Mouse (Mus musculus): ENCODE results near the gene Amph.
"Not testable (repeated sequence)": the region's sequence is repeated elsewhere in the genome, so short reads cannot be mapped to it uniquely, and the experiment has no call there.

Gene Amph

GRCm38 (mm10) chr13:19025091-19025688 lies 77.2 kb downstream of the Amph start:
- ATAC-seq (ENCODE audit: low TSS enrichment) = no peak

GRCm38 (mm10) chr13:19025906-19026305 lies 77.9 kb downstream of the Amph start:
- no peak for ATAC-seq (ENCODE audit: low TSS enrichment)

DNA sequence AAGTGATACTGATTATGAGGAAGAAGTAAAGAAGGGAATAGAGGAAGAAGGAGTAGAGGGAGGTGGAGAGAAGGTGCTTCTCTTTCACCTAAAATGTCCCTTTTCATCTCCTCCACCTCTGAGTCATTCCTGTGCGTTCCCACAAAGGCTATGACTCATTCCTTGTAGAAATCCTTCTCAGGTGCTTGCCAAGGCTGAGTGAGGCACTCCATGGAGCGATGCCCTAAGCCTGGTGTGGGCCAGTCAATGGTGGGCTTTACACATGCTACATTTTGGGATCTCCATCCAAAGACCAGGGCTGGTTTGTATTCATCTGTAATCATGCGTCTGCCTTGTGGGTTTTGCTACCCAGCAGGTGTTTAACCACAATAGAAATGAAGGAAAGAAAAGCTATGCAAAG lies 78.9 kb downstream of the Amph start:
- ATAC-seq (ENCODE audit: low TSS enrichment) = peak; percentile 75

DNA sequence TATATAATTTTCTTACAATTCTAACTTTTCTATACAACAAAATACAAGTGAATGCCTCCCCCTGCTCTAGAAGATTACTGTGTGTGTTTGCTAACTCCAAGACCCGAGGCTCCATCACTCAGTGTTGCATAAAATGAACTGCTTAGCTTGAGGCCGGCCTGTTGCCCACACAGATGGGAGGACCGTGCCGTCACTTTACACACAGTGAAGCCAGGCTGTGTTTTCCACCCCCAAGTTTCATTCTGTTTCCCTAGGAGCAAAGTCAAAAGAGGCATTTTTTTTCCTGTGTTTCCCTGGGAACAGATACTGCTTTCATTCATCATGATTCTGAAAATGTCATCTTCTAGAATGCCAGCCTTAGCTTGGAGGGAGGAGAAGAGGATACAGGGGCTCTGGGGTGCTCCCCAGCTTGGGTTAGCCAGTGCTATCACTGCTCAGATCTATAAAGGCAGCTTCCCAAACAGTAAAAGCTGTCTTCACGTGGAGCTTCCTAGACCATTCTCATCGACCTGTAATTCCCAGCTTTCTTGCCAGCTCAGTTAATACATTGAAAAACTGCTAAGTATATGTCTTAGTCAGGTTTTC lies 79.9 kb downstream of the Amph start:
- ATAC-seq (ENCODE audit: low TSS enrichment) = peak; percentile 84

GRCm38 (mm10) chr13:19031916-19032688 lies 84.1 kb downstream of the Amph start:
- ATAC-seq (ENCODE audit: low TSS enrichment) = peak; percentile 13; the same call in 1 of the 2 replicates

GRCm38 (mm10) chr13:19052090-19052489 lies 104.1 kb downstream of the Amph start:
- ATAC-seq (ENCODE audit: low TSS enrichment) = peak; percentile 39; the same call in 1 of the 2 replicates

DNA sequence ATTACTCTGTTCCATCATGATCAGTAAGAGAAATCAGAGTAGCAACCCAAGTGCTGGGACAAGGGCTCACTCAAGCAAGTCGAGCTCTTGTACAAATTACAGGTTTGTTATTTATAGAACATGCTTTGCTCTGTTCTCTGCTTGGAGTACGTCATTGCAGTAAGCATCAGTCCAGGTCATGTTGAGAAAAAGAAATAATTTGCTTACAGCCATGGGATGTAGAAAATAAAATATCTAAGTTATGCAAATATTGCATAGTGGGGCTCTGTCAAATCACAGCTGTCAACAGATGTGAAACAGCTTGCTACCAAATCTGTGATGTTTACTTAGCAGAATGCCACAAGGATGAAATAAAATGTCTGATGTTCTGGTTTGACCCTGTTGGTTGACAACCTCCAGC lies 106.5 kb downstream of the Amph start:
- ATAC-seq (ENCODE audit: low TSS enrichment) = no peak

- ATAC-seq (ENCODE audit: low TSS enrichment) = no peak
Observed at GRCm38 (mm10) chr13:19072261-19072660, 124.3 kb downstream of the Amph start.

DNA sequence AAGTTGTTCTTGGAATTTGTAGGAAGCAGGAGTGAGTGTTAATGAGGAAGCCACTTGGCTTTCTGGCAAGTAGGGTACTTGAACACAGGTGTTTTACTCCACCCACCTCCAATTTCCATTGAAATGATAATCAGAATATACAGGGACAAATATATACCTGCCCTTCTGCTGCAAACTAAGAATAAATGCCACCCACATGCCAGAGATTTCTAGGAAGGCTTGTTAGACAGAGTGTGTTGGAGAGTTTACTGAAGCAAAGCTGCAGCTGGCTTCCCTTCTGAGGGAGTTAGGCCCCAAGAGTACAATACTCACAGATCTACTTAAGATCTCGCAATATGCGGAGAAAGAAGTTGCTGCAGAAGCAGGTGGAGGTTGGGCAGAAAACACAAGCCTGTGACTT lies 129.4 kb downstream of the Amph start:
- ATAC-seq (ENCODE audit: low TSS enrichment) = peak; percentile 90

GRCm38 (mm10) chr13:19081932-19082331 lies 133.9 kb downstream of the Amph start:
- ATAC-seq (ENCODE audit: low TSS enrichment) = no peak

DNA sequence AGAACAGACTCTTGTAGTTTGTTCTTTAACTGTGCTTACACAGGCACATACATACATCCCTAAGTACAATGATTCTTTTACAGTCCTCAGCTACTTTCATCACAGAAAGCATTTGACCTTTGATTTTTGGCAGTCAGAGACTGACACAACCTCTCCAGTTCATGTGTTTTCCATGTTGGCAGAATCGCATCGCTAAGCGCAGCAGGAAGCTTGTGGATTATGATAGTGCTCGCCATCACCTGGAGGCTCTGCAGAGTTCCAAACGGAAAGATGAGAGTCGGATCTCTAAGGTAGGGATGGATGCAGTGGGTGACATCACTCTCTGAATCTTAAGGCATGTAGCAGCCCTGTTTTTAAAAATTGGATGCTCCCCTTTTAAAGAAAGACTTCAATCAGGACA lies 146.6 kb downstream of the Amph start:
- no peak for ATAC-seq (ENCODE audit: low TSS enrichment)

DNA sequence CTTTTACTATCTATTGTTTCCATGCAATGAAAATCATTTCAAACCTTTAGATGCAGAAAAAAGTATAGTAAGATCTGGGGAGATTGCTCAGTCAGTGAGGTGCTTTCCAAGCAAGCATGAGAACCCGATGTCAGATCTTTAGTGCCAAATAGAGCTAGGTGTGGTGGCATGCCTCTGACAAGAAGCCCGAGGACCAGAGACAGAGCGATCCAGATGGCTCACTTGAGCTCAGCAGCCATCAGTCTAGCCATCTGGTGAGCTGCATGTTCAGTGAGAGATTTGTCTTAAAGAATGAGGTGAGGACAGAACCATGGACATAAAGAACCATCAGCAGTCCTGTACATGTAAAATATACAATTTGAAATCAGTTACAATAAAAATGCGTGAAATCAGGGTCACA lies 149.1 kb downstream of the Amph start:
- 0 out of 2 replicates have a peak, but pooled peaks have one; percentile 24 for ATAC-seq (ENCODE audit: low TSS enrichment)

DNA sequence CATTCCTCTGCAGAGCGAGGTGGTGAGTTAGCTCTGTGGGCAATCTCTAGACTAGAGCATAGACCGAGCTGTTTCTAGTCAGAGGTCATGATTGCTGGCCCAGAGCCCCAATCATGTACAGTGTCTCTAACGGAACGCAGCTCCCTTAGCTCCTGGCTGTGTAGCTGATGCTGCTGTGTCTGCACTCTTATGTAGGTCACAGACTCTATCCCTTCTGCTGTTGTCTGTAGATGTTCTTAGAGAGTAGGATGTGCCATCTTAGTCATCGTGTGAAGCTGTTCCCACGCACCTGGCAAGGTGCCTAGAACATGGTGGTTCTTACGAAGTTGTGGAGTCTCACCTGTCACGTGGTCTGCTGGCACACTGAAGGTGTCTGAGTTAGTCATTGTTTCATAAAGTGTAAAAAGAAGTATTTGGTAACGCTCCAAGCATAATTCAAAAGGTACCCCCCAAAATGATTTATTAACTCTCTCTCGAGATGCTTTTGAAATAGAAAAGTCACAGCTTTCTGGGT lies 153.9 kb downstream of the Amph start:
- peak; percentile 92 for ATAC-seq (ENCODE audit: low TSS enrichment)

DNA sequence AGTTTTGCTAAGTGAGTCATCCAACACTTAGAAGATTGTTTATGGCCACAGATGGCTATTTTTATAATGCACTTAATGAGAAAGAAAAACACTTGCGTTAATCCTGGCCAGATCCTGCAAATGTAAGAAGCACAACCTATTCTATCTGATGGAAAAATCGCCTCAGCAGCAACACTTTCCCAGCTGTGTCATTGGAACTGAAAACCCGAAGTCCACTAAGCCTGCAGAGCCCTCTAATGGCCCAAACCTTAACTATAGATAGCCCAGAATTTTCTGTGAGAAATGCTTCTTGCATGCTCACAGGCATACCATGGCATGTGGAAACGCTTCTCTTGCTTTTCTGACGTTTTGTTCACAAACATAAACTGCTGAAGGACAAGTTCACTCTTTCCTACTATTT lies 158.4 kb downstream of the Amph start:
- ATAC-seq (ENCODE audit: low TSS enrichment) = peak; percentile 35; the same call in 1 of the 2 replicates

DNA sequence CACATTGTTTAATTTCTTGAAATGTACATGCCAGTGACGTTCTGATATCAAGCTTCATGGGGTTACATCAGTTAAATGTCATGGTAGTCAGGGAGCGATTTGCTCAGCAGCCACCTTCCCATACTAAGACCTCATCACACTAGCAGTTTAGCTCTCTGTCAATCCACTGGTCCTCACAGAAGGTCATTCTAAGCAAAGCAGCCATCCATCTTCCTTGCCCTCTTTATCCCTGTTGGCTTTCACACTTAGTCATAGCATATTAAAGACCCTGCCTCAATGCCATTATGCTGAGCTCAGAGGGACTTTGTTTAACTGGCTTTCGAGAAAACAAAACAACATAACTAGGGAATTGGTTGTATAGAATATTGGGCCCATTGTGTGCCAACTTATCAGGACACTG lies 161.3 kb downstream of the Amph start:
- no peak for ATAC-seq (ENCODE audit: low TSS enrichment)

DNA sequence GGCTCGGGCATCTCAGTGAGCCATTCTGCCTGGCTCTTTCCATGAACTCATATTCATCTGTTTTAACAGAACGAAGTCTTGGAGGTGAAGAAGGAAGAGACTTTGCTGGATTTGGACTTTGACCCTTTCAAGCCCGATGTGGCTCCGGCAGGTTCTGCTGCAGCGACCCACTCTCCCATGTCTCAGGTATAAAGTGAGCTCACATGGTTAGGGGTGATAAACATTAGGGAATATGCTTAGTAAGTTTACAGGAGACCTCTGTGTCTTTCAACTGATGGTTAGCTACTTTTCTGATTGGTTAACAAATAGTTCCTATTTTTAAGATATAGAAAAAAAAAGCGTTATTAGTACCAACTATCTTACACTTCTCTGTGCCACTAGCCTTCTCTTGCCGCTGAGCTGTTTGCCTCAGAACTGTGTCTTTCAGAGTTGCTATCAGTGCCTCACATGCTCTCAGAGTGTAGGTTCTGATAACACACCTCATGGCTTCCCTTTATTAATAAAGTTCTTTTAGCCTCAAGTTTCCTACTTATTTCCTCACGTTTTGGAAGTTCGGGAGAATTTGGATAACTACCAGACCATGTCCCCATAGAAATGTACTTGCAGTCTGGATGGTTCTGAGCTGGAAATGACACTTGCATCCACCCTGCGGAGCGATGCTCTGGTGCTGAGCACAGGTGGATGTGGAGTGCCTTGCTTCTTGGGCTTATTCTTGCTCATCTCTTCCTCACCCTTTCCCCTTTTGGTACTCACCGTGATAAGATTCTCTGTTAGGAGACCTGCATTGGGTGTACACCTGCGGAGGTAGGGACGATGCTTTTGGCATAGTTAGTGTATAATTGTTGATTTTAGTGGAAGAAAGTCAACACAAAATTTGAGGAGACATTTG lies 165.3 kb downstream of the Amph start:
- ATAC-seq (ENCODE audit: low TSS enrichment) = no peak

- not testable (repeated sequence) for ATAC-seq (ENCODE audit: low TSS enrichment)
Observed at GRCm38 (mm10) chr13:19114761-19115160, 166.8 kb downstream of the Amph start.

GRCm38 (mm10) chr13:19126912-19127552 lies 179.0 kb downstream of the Amph start:
- no peak for ATAC-seq (ENCODE audit: low TSS enrichment)

DNA sequence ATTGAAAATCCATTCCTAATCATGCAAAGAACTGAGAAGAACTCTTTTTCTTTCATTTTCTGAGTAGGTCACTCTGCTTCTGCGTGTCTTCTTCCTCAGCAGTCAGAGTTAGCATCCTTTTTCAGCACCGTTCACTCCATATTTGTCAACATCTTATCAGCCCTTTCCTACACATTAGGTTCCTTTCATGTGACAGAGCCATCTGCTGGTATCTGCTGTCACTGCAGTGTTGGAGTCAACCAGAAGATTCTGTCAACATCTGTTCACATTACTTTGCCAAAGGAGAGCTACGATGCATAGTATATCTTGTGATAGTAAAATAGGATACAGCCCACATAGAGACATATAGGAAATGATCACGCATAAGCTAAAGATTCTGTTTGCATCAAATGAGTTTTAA lies 185.8 kb downstream of the Amph start:
- ATAC-seq (ENCODE audit: low TSS enrichment) = peak; percentile 88

- no peak for ATAC-seq (ENCODE audit: low TSS enrichment)
Observed at GRCm38 (mm10) chr13:19137212-19137611, 189.2 kb downstream of the Amph start.

- ATAC-seq (ENCODE audit: low TSS enrichment) = no peak
Observed at GRCm38 (mm10) chr13:19137932-19138331, 189.9 kb downstream of the Amph start.
